Comparison of ENCODE assay signal across 8 mouse cellular contexts in genomic region chr13:116711866-116712593, GRCm38 (mm10).
A peak's percentile ranks its signal among the peaks of the same experiment; 100 is the strongest.
DNase-seq lines count a peak whose midpoint lies in the region; ATAC-seq lines count a peak whose summit lies in the region.

No protein-coding gene starts in this region.

- under 1% methylated on average over 24 of the region's 24 CpGs for WGBS in embryonic facial prominence, embryonic 15.5 days
- WGBS in liver, embryonic 16.5 days (ENCODE audit: insufficient replicate concordance): under 1% methylated on average over 24 of the region's 24 CpGs
- 0% methylated on average over 24 of the region's 24 CpGs for whole genome bisulfite sequencing in neural tube, embryonic 13.5 days

- no peak overlapping the region for H3K9ac ChIP-seq in embryonic facial prominence, embryonic 15.5 days
- H3K9ac ChIP-seq in liver, embryonic 16.5 days (ENCODE audit: low read depth, low read length): no peak overlapping the region
- peak overlapping the region; percentile 23; the same call in 1 of the 2 replicates for H3K9ac ChIP-seq in neural tube, embryonic 13.5 days

- H3K27me3 ChIP-seq in embryonic facial prominence, embryonic 15.5 days: peaks cover 53% of the 10 kb centered on the region
- H3K27me3 ChIP-seq in liver, embryonic 16.5 days (ENCODE audit: control insufficient read depth, insufficient read depth, low read depth, low read length): peaks cover 44% of the 10 kb centered on the region
- H3K27me3 ChIP-seq in neural tube, embryonic 13.5 days: peaks cover 93% of the 10 kb centered on the region

- intact Hi-C loops in heart, postnatal 10 days (cut with DNase I): loop anchor here (1.0 to 10.0 kb wide), 4 partner anchors 1035 to 1877 kb away; no protein-coding TSS in a partner anchor

- H3K9me3 ChIP-seq in embryonic facial prominence, embryonic 15.5 days (replicated peaks): no peaks in the 10 kb centered on the region
- no peaks in the 10 kb centered on the region for H3K9me3 ChIP-seq in liver, embryonic 16.5 days (replicated peaks; ENCODE audit: control insufficient read depth, low read length)
- H3K9me3 ChIP-seq in neural tube, embryonic 13.5 days: no peaks in the 10 kb centered on the region

- H3K36me3 ChIP-seq in embryonic facial prominence, embryonic 15.5 days: no peaks in the 10 kb centered on the region
- H3K36me3 ChIP-seq in liver, embryonic 16.5 days (ENCODE audit: control insufficient read depth, insufficient read depth): no peaks in the 10 kb centered on the region
- H3K36me3 ChIP-seq in neural tube, embryonic 13.5 days: no peaks in the 10 kb centered on the region

- peaks cover 11% of the 10 kb centered on the region for H3K4me1 ChIP-seq in embryonic facial prominence, embryonic 15.5 days
- H3K4me1 ChIP-seq in liver, embryonic 16.5 days (ENCODE audit: control insufficient read depth, low read depth, low read length): no peaks in the 10 kb centered on the region
- peaks cover 25% of the 10 kb centered on the region for H3K4me1 ChIP-seq in neural tube, embryonic 13.5 days (replicated peaks)

- DNase-seq in adrenal gland, postnatal 10 days: peak; percentile 76
- peak; percentile 62 to 79 for DNase-seq in heart, postnatal 10 days
- DNase-seq in kidney, postnatal 4 days: peak; percentile 79 to 85
- DNase-seq in thymus, postnatal 4 days: peak; percentile 62

- H3K4me3 ChIP-seq in embryonic facial prominence, embryonic 15.5 days (replicated peaks): peak overlapping the region; percentile 36
- H3K4me3 ChIP-seq in liver, embryonic 16.5 days (ENCODE audit: low read depth, low read length): peak overlapping the region; percentile 30
- H3K4me3 ChIP-seq in neural tube, embryonic 13.5 days: peak overlapping the region; percentile 27

- H3K27ac ChIP-seq in embryonic facial prominence, embryonic 15.5 days (replicated peaks): peak overlapping the region; percentile 2; the same call in 1 of the 2 replicates
- no peak overlapping the region for H3K27ac ChIP-seq in liver, embryonic 16.5 days (ENCODE audit: low read length)
- H3K27ac ChIP-seq in neural tube, embryonic 13.5 days (replicated peaks): peak overlapping the region; percentile 69

- ATAC-seq in CD4-positive, CD25-positive, alpha-beta regulatory T cell, adult 4 months: peak; percentile 74
- ATAC-seq in embryonic facial prominence, embryonic 15.5 days (ENCODE audit: insufficient number of reproducible peaks, low FRiP score, low TSS enrichment, low read depth): peak; percentile 66; the same call in 1 of the 2 replicates
- ATAC-seq in liver, embryonic 16.5 days (ENCODE audit: low read depth): 0 out of 2 replicates have a peak, but pooled peaks have one; percentile 27
- ATAC-seq in neural tube, embryonic 13.5 days (ENCODE audit: low read depth): peak; percentile 83

- H3K4me2 ChIP-seq in embryonic facial prominence, embryonic 15.5 days (replicated peaks): peak overlapping the region; percentile 62
- H3K4me2 ChIP-seq in liver, embryonic 16.5 days (ENCODE audit: low read depth, low read length): peak overlapping the region; percentile 45
- H3K4me2 ChIP-seq in neural tube, embryonic 13.5 days: peak overlapping the region; percentile 58

Comparison
In these comparisons a context has a peak if more than half of its experiments do, and no peak if none do; other contexts are left out.
1. ATAC-seq: peak in every context shown above with its lines; median percentile 83 in neural tube, embryonic 13.5 days; 74 in CD4-positive, CD25-positive, alpha-beta regulatory T cell, adult 4 months; 66 in embryonic facial prominence, embryonic 15.5 days; 27 in liver, embryonic 16.5 days.